Mouse (Mus musculus) layer of hippocampus, adult 2 months (tissue): ENCODE results near the gene Mrgprx2. TPM values are rescaled to one million over a fixed set of nuclear protein-coding genes. Genes with fewer than 3 reads are reported as not detected.
"Not testable (repeated sequence)": the region's sequence is repeated elsewhere in the genome, so short reads cannot be mapped to it uniquely, and the experiment has no call there.

ENCODE experiments used
- DNase-seq, 2 experiments: peaks; one replicate each; pipeline ENCODE4 v3.0.0; 2022; ENCODE audit warnings: low spot score in 2 of 2
- H3K27ac ChIP-seq: fragments of 200-600 bp; 2 replicates; pipeline ENCODE4 v1.8.1; 2022
- H3K4me3 ChIP-seq: fragments of 200-600 bp; 2 replicates; pipeline ENCODE4 v1.8.1; 2022; ENCODE audit warnings: mild to moderate bottlenecking
- CTCF ChIP-seq: fragments of 200-600 bp; conservative IDR thresholded peaks from 2 replicates; pipeline ENCODE4 v1.8.1; 2022; ENCODE audit warnings: antibody characterized with exemption, mild to moderate bottlenecking, moderate library complexity
- long read RNA-seq, 2 experiments: library from polyadenylated mRNA; stranded (forward); transcript quantifications; one replicate each; pipeline ENCODE4 v2.0.0; 2021; ENCODE audit warnings: borderline mapping rate in 2 of 2
- total RNA-seq, 2 experiments: library from RNA; stranded (reverse); gene quantifications; 2 replicates each; pipeline ENCODE4 v1.2.3; 2021

Gene Mrgprx2
- total RNA-seq: not detected
- long read RNA-seq, experiment 1: 0 reads
- long read RNA-seq, experiment 2: 0 reads

- no peak for TF ChIP-seq CTCF
- no peak within 1 kb of the TSS for H3K27ac ChIP-seq
- H3K4me3 ChIP-seq: no peak within 1 kb of the TSS
- no peak for DNase-seq
Observed at GRCm38 (mm10) chr7:48499221-48499620, at the start of gene Mrgprx2. TSS of gene Mrgprx2 (minus strand) at chr7:48499321.

- TF ChIP-seq CTCF: no peak
Observed at GRCm38 (mm10) chr7:48456242-48456641, 42.9 kb downstream of the Mrgprx2 start, which contains the start of gene Mrgprb1. TSS of gene Mrgprb1 (minus strand) at chr7:48456342.

GRCm38 (mm10) chr7:48436581-48436980 is 62.5 kb downstream of the Mrgprx2 start:
- no peak for DNase-seq
- no peak for TF ChIP-seq CTCF
- Histone ChIP-seq H3K4me3 (no peak overlapping the region), H3K27ac (no peak overlapping the region)

More at GRCm38 (mm10) chr7:48456242-48456641, 42.9 kb downstream of the Mrgprx2 start, which contains the start of gene Mrgprb1:
- no peak within 1 kb of the TSS for H3K27ac ChIP-seq
- DNase-seq: no peak
- H3K4me3 ChIP-seq: no peak within 1 kb of the TSS

- not testable (repeated sequence) for H3K27ac ChIP-seq, DNase-seq, H3K4me3 ChIP-seq
Observed at GRCm38 (mm10) chr7:48435936-48436335, 63.2 kb downstream of the Mrgprx2 start.

Other genes with a start within 250 kb of the Mrgprx2 start
- not detected for gene Mrgprb8, start 110.8 kb downstream of the Mrgprx2 start, total RNA-seq
- gene Mrgprb1, start 43.0 kb downstream of the Mrgprx2 start, total RNA-seq: under 1 TPM in 1 of 2 experiments, not detected in 1; 0.13 TPM
- not detected for gene Mrgprb2, start 58.8 kb upstream of the Mrgprx2 start, total RNA-seq
- gene Mrgprb3, start 144.5 kb upstream of the Mrgprx2 start, total RNA-seq: not detected